Mouse (Mus musculus): ENCODE results near the gene Ppih. TPM values are rescaled to one million over a fixed set of nuclear protein-coding genes. Genes with fewer than 3 reads are reported as not detected.

Ppih gene
- total RNA-seq (2023) = 14.5 and 19.0 TPM in 2 replicates

DNA sequence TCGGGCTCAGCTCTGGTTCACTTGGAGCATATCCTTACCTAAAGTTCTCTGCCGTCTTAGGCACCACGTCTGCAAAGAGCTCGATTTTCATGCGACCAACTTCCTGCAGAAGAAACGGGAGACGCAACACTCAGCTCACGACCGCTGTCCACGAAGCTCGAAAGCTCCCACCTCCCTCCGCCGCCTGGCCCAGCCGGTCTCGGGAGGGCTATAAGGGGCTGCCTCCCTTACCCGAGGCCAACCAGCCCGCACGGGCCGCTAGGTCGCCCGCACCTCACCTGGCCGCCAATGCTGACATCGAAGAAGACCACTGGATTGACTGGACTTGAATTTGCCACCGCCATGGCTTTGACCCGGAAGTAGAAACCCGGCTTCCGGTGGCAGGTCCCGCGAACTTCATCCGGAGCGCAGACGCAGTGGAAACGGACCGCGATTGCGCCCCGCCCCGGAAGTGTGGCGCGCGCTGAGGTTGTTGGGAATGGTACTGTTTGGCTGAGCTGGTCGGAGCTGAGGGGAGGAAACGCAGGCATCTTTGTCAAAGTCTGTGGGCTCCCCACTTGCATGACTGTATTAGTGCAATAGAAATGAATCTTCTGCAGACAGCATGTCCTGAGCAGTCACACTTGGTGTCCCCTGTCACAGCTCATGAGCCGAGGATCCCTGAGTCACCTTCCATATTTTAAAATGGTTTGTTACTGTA, at the start of gene Ppih:
Gene Ppih, minus strand, starts transcription at position 416 of the 700 bp plus-strand sequence.

DNA sequence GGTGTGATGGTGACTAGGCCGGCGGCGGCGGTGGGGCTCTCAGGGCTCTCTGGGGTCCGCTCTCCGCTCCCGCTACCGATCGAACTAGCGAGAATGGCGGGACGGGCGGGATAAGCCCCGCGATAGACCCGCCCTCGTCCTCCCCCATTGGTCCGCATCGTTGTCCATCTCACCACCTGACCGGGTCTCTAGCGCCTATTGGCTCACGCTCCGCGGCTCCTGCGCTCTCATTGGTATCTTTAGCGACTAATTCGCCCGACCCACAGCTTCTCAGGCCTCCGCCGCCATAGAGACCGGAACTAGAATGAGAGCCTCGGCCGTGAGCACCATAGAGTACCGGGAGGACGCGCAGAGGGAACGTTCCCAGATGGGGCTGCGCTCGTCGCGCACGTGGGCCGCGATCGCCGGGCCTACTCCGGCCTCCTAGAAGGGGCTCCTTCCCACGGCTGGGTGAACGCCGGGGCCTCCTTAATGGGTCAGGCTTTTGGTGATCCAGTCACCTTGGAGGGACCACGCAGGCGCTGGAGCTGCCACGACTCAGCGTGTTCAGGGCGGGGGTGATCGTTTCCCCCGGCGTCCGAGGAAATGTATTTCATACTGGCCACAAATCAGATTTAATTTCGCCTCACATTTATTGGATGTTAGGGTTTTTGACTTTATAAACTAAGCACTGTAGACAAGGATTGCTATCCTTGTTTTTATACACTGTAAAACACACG, 25.8 kb downstream of the Ppih start, which contains the start of gene Ybx1:
Gene Ybx1, minus strand, starts transcription at position 190 of the 719 bp plus-strand sequence.

DNA sequence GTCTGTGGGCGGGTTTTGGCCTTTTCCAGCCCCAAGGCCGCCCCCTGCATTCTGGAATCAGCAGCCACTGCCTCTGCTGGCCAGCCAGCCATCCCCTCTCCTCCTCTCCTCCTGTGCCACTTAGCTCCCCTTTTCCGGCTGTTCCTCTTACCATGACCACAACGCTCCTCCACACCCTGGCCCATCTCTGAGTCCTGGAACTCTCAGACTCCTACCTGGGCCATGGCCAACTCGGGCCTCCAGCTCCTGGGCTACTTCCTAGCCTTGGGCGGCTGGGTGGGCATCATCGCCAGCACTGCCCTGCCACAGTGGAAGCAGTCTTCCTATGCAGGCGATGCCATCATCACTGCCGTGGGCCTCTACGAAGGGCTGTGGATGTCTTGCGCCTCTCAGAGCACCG, 65.0 kb downstream of the Ppih start, which contains the start of gene Cldn19:
Gene Cldn19, plus strand, starts transcription at position 64 of the 400 bp plus-strand sequence.

Other genes with a start within 250 kb of the Ppih start
- gene Slc2a1, start 211.8 kb downstream of the Ppih start, total RNA-seq (2023) = 47.9 and 69.2 TPM in 2 replicates
- gene Zfp691, start 146.4 kb downstream of the Ppih start, total RNA-seq (2023) = 3.4 and 5.6 TPM in 2 replicates
- 3.8 and 7.3 TPM in 2 replicates for gene Ermap, start 130.5 kb downstream of the Ppih start, total RNA-seq (2023)
- gene Svbp, start 125.2 kb downstream of the Ppih start, total RNA-seq (2023) = 5.2 and 7.2 TPM in 2 replicates
- gene Tmem269, start 102.3 kb downstream of the Ppih start, total RNA-seq (2023) = not detected in 2 replicates
- gene AU022252, start 87.8 kb downstream of the Ppih start, total RNA-seq (2023) = 2.3 and 4.0 TPM in 2 replicates
- gene P3h1, start 87.6 kb downstream of the Ppih start, total RNA-seq (2023) = 1.5 and 4.1 TPM in 2 replicates
- gene Cldn19, start 65.1 kb downstream of the Ppih start, total RNA-seq (2023) = not detected in 2 replicates
- 294 and 313 TPM in 2 replicates for gene Ybx1, start 25.9 kb downstream of the Ppih start, total RNA-seq (2023)
- not detected in 2 replicates for gene Ccdc30, start 95.0 kb upstream of the Ppih start, total RNA-seq (2023)
- 0.51 and 1.3 TPM in 2 replicates for gene Ppcs, start 101.9 kb upstream of the Ppih start, total RNA-seq (2023)
- gene Zmynd12, start 102.3 kb upstream of the Ppih start, total RNA-seq (2023) = not detected in 2 replicates
- gene Rimkla, start 172.1 kb upstream of the Ppih start, total RNA-seq (2023) = not detected in 2 replicates
- 36.0 and 50.3 TPM in 2 replicates for gene Foxj3, start 216.5 kb upstream of the Ppih start, total RNA-seq (2023)
- gene Frg2f1, start 219.0 kb upstream of the Ppih start, total RNA-seq (2023) = 1.7 and 1.9 TPM in 2 replicates